Comparison of ENCODE assay signal across 26 mouse cellular contexts in genomic region chr6:106351389-106351788, GRCm38 (mm10).
A peak's percentile ranks its signal among the peaks of the same experiment; 100 is the strongest.
DNase-seq lines count a peak whose midpoint lies in the region; ATAC-seq and TF ChIP-seq lines count a peak whose summit lies in the region.
"Had no signal": no experiment of that assay in that cellular context is flagged by ENCODE, and none has a peak within 500 bp of the region (broad histone marks: within the 10 kb centered on the region; RNA-seq: fewer than 3 reads in every experiment).

No protein-coding gene starts in this region.

- no peak overlapping the region for H3K9ac ChIP-seq in embryonic facial prominence, embryonic 14.5 days (ENCODE audit: low read depth, low read length)
- no peak overlapping the region for H3K9ac ChIP-seq in kidney, postnatal 0 days (ENCODE audit: low read depth, low read length)
- H3K9ac ChIP-seq in lung, embryonic 16.5 days (ENCODE audit: low read length): no peak overlapping the region
- H3K9ac ChIP-seq: embryonic facial prominence, embryonic 15.5 days; forebrain, postnatal 0 days; heart, embryonic 13.5 days; hindbrain, embryonic 14.5 days had no signal

- H3K4me2 ChIP-seq in embryonic facial prominence, embryonic 14.5 days (ENCODE audit: low read depth, low read length): no peak overlapping the region
- no peak overlapping the region for H3K4me2 ChIP-seq in kidney, postnatal 0 days (ENCODE audit: low read length)
- H3K4me2 ChIP-seq in lung, embryonic 16.5 days (ENCODE audit: low read depth, low read length): 0 out of 2 replicates have a peak overlapping the region, but pooled peaks have one; percentile 14
- H3K4me2 ChIP-seq: embryonic facial prominence, embryonic 15.5 days; heart, embryonic 13.5 days; hindbrain, embryonic 14.5 days had no signal

- TF ChIP-seq CTCF in kidney, postnatal 0 days (IDR thresholded peaks at IDR 0.05; ENCODE audit: low read depth): no peak

- 72% methylated on average over 2 of the region's 2 CpGs for WGBS in embryonic facial prominence, embryonic 14.5 days
- WGBS in embryonic facial prominence, embryonic 10.5 days: 90% methylated on average over 2 of the region's 2 CpGs
- 63% methylated on average over 2 of the region's 2 CpGs for WGBS in kidney, postnatal 0 days
- WGBS in lung, embryonic 16.5 days: 54% methylated on average over 2 of the region's 2 CpGs

- H3K36me3 ChIP-seq in embryonic facial prominence, embryonic 14.5 days (ENCODE audit: control insufficient read depth, insufficient read depth, low read length): no peaks in the 10 kb centered on the region
- H3K36me3 ChIP-seq in embryonic facial prominence, embryonic 10.5 days (replicated peaks): no peaks in the 10 kb centered on the region
- H3K36me3 ChIP-seq in kidney, postnatal 0 days (ENCODE audit: insufficient read depth, low read length): no peaks in the 10 kb centered on the region
- no peaks in the 10 kb centered on the region for H3K36me3 ChIP-seq in lung, embryonic 16.5 days (ENCODE audit: control insufficient read depth, insufficient read depth, low read length)
- H3K36me3 ChIP-seq: embryonic facial prominence, embryonic 15.5 days; heart, embryonic 10.5 days; heart, embryonic 13.5 days had no signal

- no peak overlapping the region for H3K4me3 ChIP-seq in embryonic facial prominence, embryonic 14.5 days (ENCODE audit: low read depth, low read length)
- no peak overlapping the region for H3K4me3 ChIP-seq in embryonic facial prominence, embryonic 10.5 days
- no peak overlapping the region for H3K4me3 ChIP-seq in kidney, postnatal 0 days (replicated peaks; ENCODE audit: low read depth, low read length)
- H3K4me3 ChIP-seq in lung, embryonic 16.5 days (ENCODE audit: low read length): no peak overlapping the region
- H3K4me3 ChIP-seq: embryonic facial prominence, embryonic 15.5 days; heart, adult 2 months; heart, embryonic 10.5 days; heart, embryonic 13.5 days had no signal

- no peaks in the 10 kb centered on the region for H3K27me3 ChIP-seq in embryonic facial prominence, embryonic 14.5 days (replicated peaks; ENCODE audit: control insufficient read depth, insufficient read depth, low read length)
- no peaks in the 10 kb centered on the region for H3K27me3 ChIP-seq in embryonic facial prominence, embryonic 10.5 days (replicated peaks; ENCODE audit: low read depth, poor library complexity, severe bottlenecking)
- H3K27me3 ChIP-seq in kidney, postnatal 0 days (ENCODE audit: insufficient read depth, low read length): no peaks in the 10 kb centered on the region
- H3K27me3 ChIP-seq in lung, embryonic 16.5 days (ENCODE audit: control insufficient read depth, insufficient read depth, low read depth, low read length): no peaks in the 10 kb centered on the region
- H3K27me3 ChIP-seq: embryonic facial prominence, embryonic 15.5 days; heart, embryonic 13.5 days had no signal

- H3K9me3 ChIP-seq in embryonic facial prominence, embryonic 14.5 days (ENCODE audit: control insufficient read depth, low read length): no peaks in the 10 kb centered on the region
- H3K9me3 ChIP-seq in embryonic facial prominence, embryonic 10.5 days: no peaks in the 10 kb centered on the region
- H3K9me3 ChIP-seq in kidney, postnatal 0 days (replicated peaks; ENCODE audit: low read length): no peaks in the 10 kb centered on the region
- no peaks in the 10 kb centered on the region for H3K9me3 ChIP-seq in lung, embryonic 16.5 days (ENCODE audit: control insufficient read depth, low read length)
- H3K9me3 ChIP-seq: embryonic facial prominence, embryonic 15.5 days; heart, embryonic 10.5 days; heart, embryonic 13.5 days had no signal

- H3K27ac ChIP-seq in embryonic facial prominence, embryonic 14.5 days (replicated peaks; ENCODE audit: low read depth, low read length): no peak overlapping the region
- no peak overlapping the region for H3K27ac ChIP-seq in embryonic facial prominence, embryonic 10.5 days (replicated peaks)
- H3K27ac ChIP-seq in kidney, postnatal 0 days: no peak overlapping the region
- H3K27ac ChIP-seq in lung, embryonic 16.5 days (ENCODE audit: low read length): no peak overlapping the region
- H3K27ac ChIP-seq: embryonic facial prominence, embryonic 15.5 days; heart, adult 2 months; heart, embryonic 10.5 days; heart, embryonic 13.5 days; hindbrain, embryonic 14.5 days; hindbrain, postnatal 0 days had no signal

- no peak for ATAC-seq in embryonic facial prominence, embryonic 14.5 days (ENCODE audit: low read depth)
- ATAC-seq in kidney, postnatal 0 days (replicated peaks; ENCODE audit: low FRiP score, low read depth): no peak
- ATAC-seq in lung, embryonic 16.5 days (ENCODE audit: low read depth): no peak
- ATAC-seq: activated CD4-positive, CD25-positive, alpha-beta regulatory T cell, adult 4 months; forebrain, embryonic 14.5 days; forebrain, postnatal 0 days; hindbrain, postnatal 0 days had no signal

- no peaks in the 10 kb centered on the region for H3K4me1 ChIP-seq in embryonic facial prominence, embryonic 14.5 days (ENCODE audit: control insufficient read depth, insufficient read depth, low read length)
- H3K4me1 ChIP-seq in embryonic facial prominence, embryonic 10.5 days: 0 out of 2 replicates have a peak, but pooled peaks cover 7% of the 10 kb centered on the region
- H3K4me1 ChIP-seq in kidney, postnatal 0 days (replicated peaks; ENCODE audit: insufficient read depth, low read length): no peaks in the 10 kb centered on the region
- no peaks in the 10 kb centered on the region for H3K4me1 ChIP-seq in lung, embryonic 16.5 days (replicated peaks; ENCODE audit: control insufficient read depth, insufficient read depth, low read length)
- H3K4me1 ChIP-seq: embryonic facial prominence, embryonic 15.5 days; heart, embryonic 10.5 days; heart, embryonic 13.5 days had no signal

- peak; percentile 28 for DNase-seq in embryonic facial prominence, embryonic 14.5 days (ENCODE audit: low spot score)
- no peak for DNase-seq in embryonic facial prominence, embryonic 10.5 days (ENCODE audit: low spot score)
- DNase-seq in kidney, postnatal 0 days (ENCODE audit: low spot score): peak; percentile 61
- DNase-seq in kidney, adult 18-20 months: no peak
- no peak for DNase-seq in lung, postnatal 10 days
- DNase-seq: adrenal gland, adult 8-10 months; adrenal gland, postnatal 25 days; cerebellum, adult 11-12 months; cerebellum, adult 8-10 months; cerebellum, postnatal 10 days; cerebellum, postnatal 36 days; embryo, embryonic 11 days; forebrain, postnatal 0 days; gastrocnemius, postnatal 10 days; gastrocnemius, postnatal 36 days; heart, adult 2 months; heart, postnatal 14 days; heart, postnatal 4 days had no signal

Comparison
In these comparisons a context has a peak if more than half of its experiments do, and no peak if none do; other contexts are left out.
1. DNase-seq: peak in embryonic facial prominence, embryonic 14.5 days (single experiment) and kidney, postnatal 0 days (single experiment); none in embryonic facial prominence, embryonic 10.5 days (single experiment), kidney, adult 18-20 months (single experiment) and lung, postnatal 10 days (single experiment).